Mouse (Mus musculus): ENCODE data around the gene Hyal2. TPM values are rescaled to one million over a fixed set of nuclear protein-coding genes. Genes with fewer than 3 reads are reported as not detected.

The Hyal2 gene
- polyA plus RNA-seq, 1 experiment, result 34.2 TPM

GRCm38 (mm10) chr9:107545199-107545598, 22.5 kb upstream of the Hyal2 start:
- H3K36me3 ChIP-seq (ENCODE audit: control insufficient read depth, insufficient read depth), result no peaks in the 10 kb centered on the region
- no peak overlapping the region for H3ac ChIP-seq (ENCODE audit: control insufficient read depth, insufficient read length)
- H3K79me2 ChIP-seq (ENCODE audit: control insufficient read depth, insufficient read depth), result no peaks in the 10 kb centered on the region
- no peaks in the 10 kb centered on the region for H3K27me3 ChIP-seq (ENCODE audit: control insufficient read depth, insufficient read depth, insufficient read length)
- H3K4me3 ChIP-seq, result no peak overlapping the region
- TF ChIP-seq TCF12 (IDR thresholded peaks at IDR 0.05; ENCODE audit: insufficient read depth, poor library complexity, severe bottlenecking), result no peak
- no peak for TF ChIP-seq POLR2AphosphoS2 (IDR thresholded peaks at IDR 0.05; ENCODE audit: insufficient read length, low read depth)
- TF ChIP-seq MAX (IDR thresholded peaks at IDR 0.05; ENCODE audit: low read depth), result no peak
- TF ChIP-seq CEBPB (IDR thresholded peaks at IDR 0.05; ENCODE audit: insufficient read depth, poor library complexity, severe bottlenecking), result no peak
- TF ChIP-seq POLR2A (IDR thresholded peaks at IDR 0.05; ENCODE audit: insufficient read length, low read depth), result no peak
- TF ChIP-seq MYOD1 (IDR thresholded peaks at IDR 0.05; ENCODE audit: control insufficient read depth in 1 of 3, insufficient read length in 2 of 3, low read depth in 2 of 3), result no peak
- no peak for TF ChIP-seq MYOG (IDR thresholded peaks at IDR 0.05; ENCODE audit: control insufficient read depth in 1 of 3, insufficient read depth in 1 of 3, insufficient read length in 2 of 3, low read depth in 2 of 3)
- TF ChIP-seq TCF3 (IDR thresholded peaks at IDR 0.05; ENCODE audit: insufficient read length, low read depth), result no peak
- no peak overlapping the region for H3K4me2 ChIP-seq (ENCODE audit: low read depth)

- Histone ChIP-seq H3K79me2 (ENCODE audit: control insufficient read depth, insufficient read depth) (no peaks in the 10 kb centered on the region), H3K4me2 (ENCODE audit: low read depth) (no peak overlapping the region), H3K27me3 (ENCODE audit: control insufficient read depth, insufficient read depth, insufficient read length) (no peaks in the 10 kb centered on the region), H3ac (ENCODE audit: control insufficient read depth, insufficient read length) (no peak overlapping the region), H3K4me3 (no peak overlapping the region), H3K36me3 (ENCODE audit: control insufficient read depth, insufficient read depth) (no peaks in the 10 kb centered on the region)
- TF ChIP-seq USF1 (IDR thresholded peaks at IDR 0.05; ENCODE audit: low read depth) (no peak), MAX (IDR thresholded peaks at IDR 0.05; ENCODE audit: low read depth) (no peak), TCF3 (IDR thresholded peaks at IDR 0.05; ENCODE audit: insufficient read length, low read depth) (no peak), POLR2A (IDR thresholded peaks at IDR 0.05; ENCODE audit: insufficient read length, low read depth) (no peak)
Measured at GRCm38 (mm10) chr9:107545602-107546001, 22.1 kb upstream of the Hyal2 start.

GRCm38 (mm10) chr9:107547026-107547425, 20.7 kb upstream of the Hyal2 start, which contains the start of gene Zmynd10:
Zmynd10 (plus strand) TSS chr9:107547298.
- H3K4me3 ChIP-seq, result no peak within 1 kb of the TSS
- no peak within 1 kb of the TSS for H3ac ChIP-seq (ENCODE audit: control insufficient read depth, insufficient read length)
- TF ChIP-seq TCF3 (IDR thresholded peaks at IDR 0.05; ENCODE audit: insufficient read length, low read depth), result no peak
- no peak for TF ChIP-seq MAX (IDR thresholded peaks at IDR 0.05; ENCODE audit: low read depth)
- TF ChIP-seq MYOG (IDR thresholded peaks at IDR 0.05; ENCODE audit: control insufficient read depth in 1 of 3, insufficient read depth in 1 of 3, insufficient read length in 2 of 3, low read depth in 2 of 3), result peak in 2 of 3 experiments; percentile 21 to 38
- peak in 2 of 3 experiments; percentile 54 to 60 for TF ChIP-seq MYOD1 (IDR thresholded peaks at IDR 0.05; ENCODE audit: control insufficient read depth in 1 of 3, insufficient read length in 2 of 3, low read depth in 2 of 3)
- no peaks in the 10 kb centered on the region for H3K79me2 ChIP-seq (ENCODE audit: control insufficient read depth, insufficient read depth)
- no peaks in the 10 kb centered on the region for H3K27me3 ChIP-seq (ENCODE audit: control insufficient read depth, insufficient read depth, insufficient read length)
- peak within 1 kb of the TSS; percentile 63 for H3K4me2 ChIP-seq (ENCODE audit: low read depth)
- H3K36me3 ChIP-seq (ENCODE audit: control insufficient read depth, insufficient read depth), result no peaks in the 10 kb centered on the region

GRCm38 (mm10) chr9:107547957-107548356, 19.8 kb upstream of the Hyal2 start:
- Histone ChIP-seq H3K4me2 (ENCODE audit: low read depth) (no peak overlapping the region), H3K4me3 (no peak overlapping the region), H3ac (ENCODE audit: control insufficient read depth, insufficient read length) (no peak overlapping the region), H3K79me2 (ENCODE audit: control insufficient read depth, insufficient read depth) (peaks cover 5% of the 10 kb centered on the region), H3K27me3 (ENCODE audit: control insufficient read depth, insufficient read depth, insufficient read length) (no peaks in the 10 kb centered on the region), H3K36me3 (ENCODE audit: control insufficient read depth, insufficient read depth) (no peaks in the 10 kb centered on the region)
- TF ChIP-seq MAX (IDR thresholded peaks at IDR 0.05; ENCODE audit: low read depth) (no peak), TCF12 (IDR thresholded peaks at IDR 0.05; ENCODE audit: insufficient read depth, poor library complexity, severe bottlenecking) (no peak), E2F4 (IDR thresholded peaks at IDR 0.05; ENCODE audit: insufficient read depth) (no peak), SRF (IDR thresholded peaks at IDR 0.05; ENCODE audit: control insufficient read depth, insufficient read length, low read depth) (no peak), POLR2AphosphoS2 (IDR thresholded peaks at IDR 0.05; ENCODE audit: insufficient read length, low read depth) (no peak), TCF3 (IDR thresholded peaks at IDR 0.05; ENCODE audit: insufficient read length, low read depth) (no peak), POLR2A (IDR thresholded peaks at IDR 0.05; ENCODE audit: insufficient read length, low read depth) (no peak), CEBPB (IDR thresholded peaks at IDR 0.05; ENCODE audit: insufficient read depth, poor library complexity, severe bottlenecking) (no peak), MYOG (IDR thresholded peaks at IDR 0.05; ENCODE audit: control insufficient read depth in 1 of 3, insufficient read depth in 1 of 3, insufficient read length in 2 of 3, low read depth in 2 of 3) (no peak), MYOD1 (IDR thresholded peaks at IDR 0.05; ENCODE audit: control insufficient read depth in 1 of 3, insufficient read length in 2 of 3, low read depth in 2 of 3) (no peak), USF1 (IDR thresholded peaks at IDR 0.05; ENCODE audit: low read depth) (no peak), REST (IDR thresholded peaks at IDR 0.05; ENCODE audit: insufficient read depth, insufficient read length) (no peak)

- Histone ChIP-seq H3K36me3 (ENCODE audit: control insufficient read depth, insufficient read depth) (no peaks in the 10 kb centered on the region), H3K4me2 (ENCODE audit: low read depth) (no peak overlapping the region), H3ac (ENCODE audit: control insufficient read depth, insufficient read length) (no peak overlapping the region), H3K27me3 (ENCODE audit: control insufficient read depth, insufficient read depth, insufficient read length) (no peaks in the 10 kb centered on the region), H3K4me3 (no peak overlapping the region), H3K79me2 (ENCODE audit: control insufficient read depth, insufficient read depth) (peaks cover 13% of the 10 kb centered on the region)
- TF ChIP-seq TCF3 (IDR thresholded peaks at IDR 0.05; ENCODE audit: insufficient read length, low read depth) (no peak), TCF12 (IDR thresholded peaks at IDR 0.05; ENCODE audit: insufficient read depth, poor library complexity, severe bottlenecking) (no peak), POLR2A (IDR thresholded peaks at IDR 0.05; ENCODE audit: insufficient read length, low read depth) (no peak)
Measured at GRCm38 (mm10) chr9:107548820-107549219, 18.9 kb upstream of the Hyal2 start.

Data from myocyte (in vitro differentiated cells).